Comparison of ENCODE assay signal across 15 mouse cellular contexts in genomic region chrX:101351188-101351587, GRCm38 (mm10). TPM values are rescaled to one million over a fixed set of nuclear protein-coding genes. Genes with fewer than 3 reads are reported as not detected.
DNase-seq lines count a peak whose midpoint lies in the region; ATAC-seq and TF ChIP-seq lines count a peak whose summit lies in the region.
"Had no signal": no experiment of that assay in that cellular context is flagged by ENCODE, and none has a peak within 500 bp of the region (broad histone marks: within the 10 kb centered on the region; RNA-seq: fewer than 3 reads in every experiment).

No protein-coding gene starts in this region.

- no peak overlapping the region for H3K4me3 ChIP-seq in lung, embryonic 16.5 days (ENCODE audit: low read length)
- no peak overlapping the region for H3K4me3 ChIP-seq in lung, adult 2 months (replicated peaks; ENCODE audit: extremely low read depth, low read depth, low read length)
- no peak overlapping the region for H3K4me3 ChIP-seq in neural tube, embryonic 15.5 days (replicated peaks)
- H3K4me3 ChIP-seq: heart, embryonic 12.5 days; limb, embryonic 12.5 days; neural tube, embryonic 13.5 days had no signal

- H3K9ac ChIP-seq in lung, embryonic 16.5 days (ENCODE audit: low read length) = no peak overlapping the region
- no peak overlapping the region for H3K9ac ChIP-seq in neural tube, embryonic 15.5 days (replicated peaks)
- H3K9ac ChIP-seq: heart, embryonic 12.5 days; limb, embryonic 12.5 days; neural tube, embryonic 13.5 days had no signal

- no peak for DNase-seq in lung, adult 2 months
- DNase-seq in brain, embryonic 14.5 days (ENCODE audit: low read depth) = peak; percentile 73
- DNase-seq in liver = peak; percentile 14
- no peak for DNase-seq in ovary, postnatal 14 days (ENCODE audit: low spot score)
- DNase-seq: cerebellum, adult 8-10 months; gastrocnemius, postnatal 36 days; heart, postnatal 36 days; thymus, adult 18-20 months had no signal

- H3K27ac ChIP-seq in lung, embryonic 16.5 days (ENCODE audit: low read length) = no peak overlapping the region
- H3K27ac ChIP-seq in neural tube, embryonic 15.5 days (replicated peaks) = no peak overlapping the region
- H3K27ac ChIP-seq: limb, embryonic 12.5 days; macrophage; neural tube, embryonic 13.5 days had no signal

- H3K4me1 ChIP-seq in lung, embryonic 16.5 days (replicated peaks; ENCODE audit: control insufficient read depth, insufficient read depth, low read length) = no peaks in the 10 kb centered on the region
- no peaks in the 10 kb centered on the region for H3K4me1 ChIP-seq in lung, adult 2 months (ENCODE audit: control insufficient read depth, insufficient read depth, low read length)
- H3K4me1 ChIP-seq in neural tube, embryonic 15.5 days = no peaks in the 10 kb centered on the region
- H3K4me1 ChIP-seq: heart, embryonic 12.5 days; limb, embryonic 12.5 days; neural tube, embryonic 13.5 days had no signal

- H3K9me3 ChIP-seq in lung, embryonic 16.5 days (ENCODE audit: control insufficient read depth, low read length) = no peaks in the 10 kb centered on the region
- H3K9me3 ChIP-seq in neural tube, embryonic 15.5 days (replicated peaks) = no peaks in the 10 kb centered on the region
- H3K9me3 ChIP-seq: heart, embryonic 12.5 days; limb, embryonic 12.5 days; neural tube, embryonic 13.5 days had no signal

- H3K36me3 ChIP-seq in lung, embryonic 16.5 days (ENCODE audit: control insufficient read depth, insufficient read depth, low read length) = no peaks in the 10 kb centered on the region
- no peaks in the 10 kb centered on the region for H3K36me3 ChIP-seq in neural tube, embryonic 15.5 days
- H3K36me3 ChIP-seq: heart, embryonic 12.5 days; limb, embryonic 12.5 days; neural tube, embryonic 13.5 days had no signal

- H3K4me2 ChIP-seq in lung, embryonic 16.5 days (ENCODE audit: low read depth, low read length) = no peak overlapping the region
- no peak overlapping the region for H3K4me2 ChIP-seq in neural tube, embryonic 15.5 days
- H3K4me2 ChIP-seq: heart, embryonic 12.5 days; limb, embryonic 12.5 days; neural tube, embryonic 13.5 days had no signal

- no peak for TF ChIP-seq CTCF in lung, adult 2 months (IDR thresholded peaks at IDR 0.05; ENCODE audit: insufficient read depth, low read length)
- no peak for TF ChIP-seq CTCF in brain, embryonic 14.5 days (IDR thresholded peaks at IDR 0.05; ENCODE audit: borderline replicate concordance, extremely low read depth, insufficient read depth, insufficient read length)

- peak; percentile 57; the same call in 1 of the 2 replicates for ATAC-seq in lung, embryonic 16.5 days (ENCODE audit: low read depth)
- peak; percentile 97 for ATAC-seq in megakaryocyte-erythroid progenitor cell, adult 5-6 weeks (replicated peaks; ENCODE audit: low FRiP score, low TSS enrichment, poor library complexity, severe bottlenecking)
- ATAC-seq in neural tube, embryonic 15.5 days (ENCODE audit: low FRiP score) = no peak

- 22% methylated on average over 4 of the region's 4 CpGs for WGBS in lung, embryonic 16.5 days
- 46% methylated on average over 4 of the region's 4 CpGs for WGBS in lung, adult 2 months
- 31% methylated on average over 4 of the region's 4 CpGs for WGBS in neural tube, embryonic 15.5 days

- no peaks in the 10 kb centered on the region; the same call in 1 of the 2 replicates for H3K27me3 ChIP-seq in lung, embryonic 16.5 days (ENCODE audit: control insufficient read depth, insufficient read depth, low read depth, low read length)
- no peaks in the 10 kb centered on the region for H3K27me3 ChIP-seq in neural tube, embryonic 15.5 days (replicated peaks)
- H3K27me3 ChIP-seq: heart, embryonic 12.5 days had no signal

- no peak for TF ChIP-seq POLR2A in lung, adult 2 months (IDR thresholded peaks at IDR 0.05; ENCODE audit: borderline replicate concordance, extremely low read depth, low read depth, low read length)
- TF ChIP-seq POLR2A in brain, embryonic 14.5 days (IDR thresholded peaks at IDR 0.05; ENCODE audit: borderline replicate concordance, extremely low read depth, insufficient read depth, insufficient read length, poor library complexity, severe bottlenecking) = no peak

RNA-seq across cellular contexts. Expression of gene Gjb1, which starts 25.0 kb away (rescaled TPM):
- 0.58 and 2.8 TPM in 2 replicates for polyA plus RNA-seq in lung, embryonic 16.5 days (2015; fragmentation: Nextera tagmentation; extraction: Ambion mirVana)
- 6.2 and 7.2 TPM in 2 replicates for polyA plus RNA-seq in lung, adult 2 months (2012; rRNA removed)
- 0.33 and 0.66 TPM in 2 replicates for polyA plus RNA-seq in brain, embryonic 14.5 days (2012; rRNA removed)
- total RNA-seq in megakaryocyte-erythroid progenitor cell, adult 5-6 weeks (2014; fragmentation: Nextera tagmentation) = not detected in 2 replicates
- not detected in 2 replicates for total RNA-seq in megakaryocyte-erythroid progenitor cell, adult 5-6 weeks (2017)
- polyA plus RNA-seq in neural tube, embryonic 15.5 days (2015; fragmentation: Nextera tagmentation; extraction: Ambion mirVana) = 1.8 and 4.6 TPM in 2 replicates
- total RNA-seq: heart, postnatal 36 days had no signal
- polyA plus RNA-seq: limb, embryonic 12.5 days; macrophage had no signal

RNA-seq across cellular contexts. Expression of gene Nlgn3, which starts 52.2 kb away (rescaled TPM):
- 4.2 and 4.9 TPM in 2 replicates for polyA plus RNA-seq in lung, embryonic 16.5 days (2015; fragmentation: Nextera tagmentation; extraction: Ambion mirVana)
- 0.23 and 0.57 TPM in 2 replicates for polyA plus RNA-seq in lung, adult 2 months (2012; rRNA removed)
- polyA plus RNA-seq in brain, embryonic 14.5 days (2012; rRNA removed) = 35.0 and 54.4 TPM in 2 replicates
- 0.07 TPM in 1 of 2 replicates, not detected in the other for total RNA-seq in megakaryocyte-erythroid progenitor cell, adult 5-6 weeks (2014; fragmentation: Nextera tagmentation)
- not detected in 2 replicates for total RNA-seq in megakaryocyte-erythroid progenitor cell, adult 5-6 weeks (2017)
- polyA plus RNA-seq in neural tube, embryonic 15.5 days (2015; fragmentation: Nextera tagmentation; extraction: Ambion mirVana) = 72.1 and 77.2 TPM in 2 replicates
- polyA plus RNA-seq: macrophage had no signal

Comparison
In these comparisons a context has a peak if more than half of its experiments do, and no peak if none do; other contexts are left out.
1. DNase-seq: peak in brain, embryonic 14.5 days (single experiment) and liver (single experiment); none in lung, adult 2 months (single experiment) and ovary, postnatal 14 days (single experiment).